Mouse (Mus musculus): ENCODE data around the gene Synpo2l.
"Not testable (repeated sequence)": the region's sequence is repeated elsewhere in the genome, so short reads cannot be mapped to it uniquely, and the experiment has no call there.

Gene Synpo2l

GRCm38 (mm10) chr14:20641438-20641875 is 26.7 kb downstream of the Synpo2l start:
- DNase-seq (ENCODE audit: low read depth, low spot score): no peak

GRCm38 (mm10) chr14:20640644-20641437 is 27.3 kb downstream of the Synpo2l start, which contains the start of gene Usp54:
Gene Usp54, minus strand, starts transcription at chr14:20641063.
- DNase-seq (ENCODE audit: low read depth, low spot score): peak; percentile 95

GRCm38 (mm10) chr14:20639918-20640619 is 28.1 kb downstream of the Synpo2l start:
- no peak for DNase-seq (ENCODE audit: low read depth, low spot score)

GRCm38 (mm10) chr14:20638702-20639101 is 29.5 kb downstream of the Synpo2l start:
- DNase-seq (ENCODE audit: low read depth, low spot score): no peak

GRCm38 (mm10) chr14:20637818-20638574 is 30.2 kb downstream of the Synpo2l start:
- DNase-seq (ENCODE audit: low read depth, low spot score): no peak

GRCm38 (mm10) chr14:20636968-20637367 is 31.2 kb downstream of the Synpo2l start:
- not testable (repeated sequence) for DNase-seq (ENCODE audit: low read depth, low spot score)

- no peak for DNase-seq (ENCODE audit: low read depth, low spot score)
Observed at GRCm38 (mm10) chr14:20635546-20635945, 32.6 kb downstream of the Synpo2l start.

GRCm38 (mm10) chr14:20631253-20631652 is 36.9 kb downstream of the Synpo2l start:
- no peak for DNase-seq (ENCODE audit: low read depth, low spot score)

- DNase-seq (ENCODE audit: low read depth, low spot score): no peak
Observed at GRCm38 (mm10) chr14:20626971-20627370, 41.2 kb downstream of the Synpo2l start.

GRCm38 (mm10) chr14:20626447-20626846 is 41.7 kb downstream of the Synpo2l start:
- no peak for DNase-seq (ENCODE audit: low read depth, low spot score)

GRCm38 (mm10) chr14:20622907-20623306 is 45.2 kb downstream of the Synpo2l start:
- no peak for DNase-seq (ENCODE audit: low read depth, low spot score)

- DNase-seq (ENCODE audit: low read depth, low spot score): no peak
Observed at GRCm38 (mm10) chr14:20622412-20622811, 45.7 kb downstream of the Synpo2l start.

- DNase-seq (ENCODE audit: low read depth, low spot score): peak; percentile 35
Observed at GRCm38 (mm10) chr14:20621903-20622302, 46.3 kb downstream of the Synpo2l start.

- DNase-seq (ENCODE audit: low read depth, low spot score): no peak
Observed at GRCm38 (mm10) chr14:20619131-20619530, 49.0 kb downstream of the Synpo2l start.

GRCm38 (mm10) chr14:20618211-20618610 is 49.9 kb downstream of the Synpo2l start:
- DNase-seq (ENCODE audit: low read depth, low spot score): no peak

GRCm38 (mm10) chr14:20616421-20616820 is 51.7 kb downstream of the Synpo2l start:
- peak; percentile 55 for DNase-seq (ENCODE audit: low read depth, low spot score)

GRCm38 (mm10) chr14:20615075-20615474 is 53.1 kb downstream of the Synpo2l start:
- DNase-seq (ENCODE audit: low read depth, low spot score): no peak

GRCm38 (mm10) chr14:20612820-20613219 is 55.3 kb downstream of the Synpo2l start:
- DNase-seq (ENCODE audit: low read depth, low spot score): no peak

GRCm38 (mm10) chr14:20610146-20610545 is 58.0 kb downstream of the Synpo2l start:
- DNase-seq (ENCODE audit: low read depth, low spot score): no peak

GRCm38 (mm10) chr14:20609519-20609918 is 58.6 kb downstream of the Synpo2l start:
- no peak for DNase-seq (ENCODE audit: low read depth, low spot score)
